Mouse (Mus musculus) lung, embryonic 14.5 days (tissue): Measurements from ENCODE around the gene Cdkn2a. TPM values are rescaled to one million over a fixed set of nuclear protein-coding genes. Genes with fewer than 3 reads are reported as not detected.

ENCODE experiments used
- ATAC-seq: fragments of 200-750 bp; cut with Nextera tagmentation; 2 replicates; pipeline ENCODE4 v1.8.0; 2017; ENCODE audit warnings: mild to moderate bottlenecking, moderate TSS enrichment, moderate library complexity; ENCODE audit not compliant: insufficient read depth
- DNase-seq: peaks from one replicate; pipeline ENCODE4 v3.0.0-alpha.2; 2015
- H3K27ac ChIP-seq: fragments of 300-500 bp; sonication (generic); 2 replicates; pipeline ENCODE4 v1.5.1; 2014; ENCODE audit warnings: low read depth, mild to moderate bottlenecking, moderate library complexity
- H3K27me3 ChIP-seq: fragments of 300-500 bp; sonication (generic); 2 replicates; pipeline ENCODE4 v1.6.1; 2014; ENCODE audit warnings: low read length, control low read depth; ENCODE audit not compliant: insufficient read depth
- H3K36me3 ChIP-seq: fragments of 300-500 bp; sonication (generic); 2 replicates; pipeline ENCODE4 v1.6.1; 2014; ENCODE audit warnings: control low read depth; ENCODE audit not compliant: insufficient read depth
- H3K4me1 ChIP-seq: fragments of 300-500 bp; sonication (generic); 2 replicates; pipeline ENCODE4 v1.6.1; 2014; ENCODE audit warnings: antibody characterized with exemption, control low read depth; ENCODE audit not compliant: insufficient read depth
- H3K4me2 ChIP-seq: fragments of 300-500 bp; sonication (generic); 2 replicates; pipeline ENCODE4 v1.6.1; 2014; ENCODE audit warnings: mild to moderate bottlenecking
- H3K4me3 ChIP-seq: fragments of 300-500 bp; sonication (generic); 2 replicates; pipeline ENCODE4 v1.5.1; 2014; ENCODE audit warnings: low read depth, low read length
- H3K9ac ChIP-seq: fragments of 300-500 bp; sonication (generic); 2 replicates; pipeline ENCODE4 v1.6.1; 2014
- H3K9me3 ChIP-seq: fragments of 300-500 bp; sonication (generic); 2 replicates; pipeline ENCODE4 v1.6.1; 2016; ENCODE audit warnings: low read depth, low read length, control low read depth
- CTCF ChIP-seq: IDR thresholded peaks from 2 replicates; pipeline ENCODE4 v1.5.1; 2016; ENCODE audit warnings: antibody characterized with exemption, low read depth
- WGBS: fragments of 180-500 bp; shearing (Covaris S2); extraction: QIAGEN DNeasy Blood & Tissue Kit; methylation state at CpG from one replicate; pipeline ENCODE4 v1.1.7; 2014; 5-methylcytosine and 5-hydroxymethylcytosine counted together
- polyA plus RNA-seq: library from polyadenylated mRNA; unstranded; fragments of >200 nt; fragmentation: Nextera tagmentation; extraction: Ambion mirVana; gene quantifications from 2 replicates; pipeline ENCODE4 v1.2.1, GENCODE M21; 2014

Gene Cdkn2a
- polyA plus RNA-seq, 1 experiment from 2014 or later = not detected

- no peak overlapping the region for H3K9ac ChIP-seq
- H3K4me1 ChIP-seq = no peaks in the 10 kb centered on the region
- H3K36me3 ChIP-seq = no peaks in the 10 kb centered on the region
- no peak overlapping the region for H3K4me2 ChIP-seq
- no peak overlapping the region for H3K27ac ChIP-seq
- TF ChIP-seq CTCF = no peak
- no peak overlapping the region for H3K4me3 ChIP-seq
- 1% methylated on average over 4 of the region's 4 CpGs for WGBS
- peaks cover 80% of the 10 kb centered on the region for H3K27me3 ChIP-seq
- no peak for ATAC-seq
- no peaks in the 10 kb centered on the region for H3K9me3 ChIP-seq
- no peak for DNase-seq
Measured at GRCm38 (mm10) chr4:89289028-89289427, 5.4 kb downstream of the Cdkn2a start.

GRCm38 (mm10) chr4:89286566-89286965 lies 7.9 kb downstream of the Cdkn2a start:
- peaks cover 78% of the 10 kb centered on the region for H3K27me3 ChIP-seq
- no peak overlapping the region for H3K27ac ChIP-seq
- H3K36me3 ChIP-seq = no peaks in the 10 kb centered on the region
- no peak overlapping the region for H3K9ac ChIP-seq
- H3K4me2 ChIP-seq = no peak overlapping the region
- no peak for ATAC-seq
- no peak for DNase-seq
- TF ChIP-seq CTCF = no peak
- H3K9me3 ChIP-seq = no peaks in the 10 kb centered on the region
- H3K4me3 ChIP-seq = no peak overlapping the region
- WGBS = 3% methylated on average over 1 of the region's 1 CpGs
- no peaks in the 10 kb centered on the region for H3K4me1 ChIP-seq

GRCm38 (mm10) chr4:89285688-89286087 lies 8.8 kb downstream of the Cdkn2a start:
- TF ChIP-seq CTCF = no peak
- WGBS = 27% methylated on average over 7 of the region's 7 CpGs
- no peaks in the 10 kb centered on the region for H3K9me3 ChIP-seq

GRCm38 (mm10) chr4:89282661-89283060 lies 11.8 kb downstream of the Cdkn2a start:
- H3K27me3 ChIP-seq = peaks cover 75% of the 10 kb centered on the region
- H3K9me3 ChIP-seq = no peaks in the 10 kb centered on the region
- no peaks in the 10 kb centered on the region for H3K4me1 ChIP-seq
- H3K36me3 ChIP-seq = no peaks in the 10 kb centered on the region
- H3K27ac ChIP-seq = no peak overlapping the region
- no peak overlapping the region for H3K4me2 ChIP-seq
- no peak for ATAC-seq
- no peak overlapping the region for H3K9ac ChIP-seq
- 1% methylated on average over 12 of the region's 12 CpGs for WGBS
- DNase-seq = no peak
- no peak overlapping the region for H3K4me3 ChIP-seq
- TF ChIP-seq CTCF = no peak

More at GRCm38 (mm10) chr4:89285688-89286087, 8.8 kb downstream of the Cdkn2a start:
- ATAC-seq = no peak
- Histone ChIP-seq H3K27ac (no peak overlapping the region), H3K36me3 (no peaks in the 10 kb centered on the region), H3K4me1 (no peaks in the 10 kb centered on the region), H3K27me3 (peaks cover 76% of the 10 kb centered on the region), H3K4me2 (no peak overlapping the region), H3K9ac (no peak overlapping the region), H3K4me3 (no peak overlapping the region)
- DNase-seq = no peak

DNA sequence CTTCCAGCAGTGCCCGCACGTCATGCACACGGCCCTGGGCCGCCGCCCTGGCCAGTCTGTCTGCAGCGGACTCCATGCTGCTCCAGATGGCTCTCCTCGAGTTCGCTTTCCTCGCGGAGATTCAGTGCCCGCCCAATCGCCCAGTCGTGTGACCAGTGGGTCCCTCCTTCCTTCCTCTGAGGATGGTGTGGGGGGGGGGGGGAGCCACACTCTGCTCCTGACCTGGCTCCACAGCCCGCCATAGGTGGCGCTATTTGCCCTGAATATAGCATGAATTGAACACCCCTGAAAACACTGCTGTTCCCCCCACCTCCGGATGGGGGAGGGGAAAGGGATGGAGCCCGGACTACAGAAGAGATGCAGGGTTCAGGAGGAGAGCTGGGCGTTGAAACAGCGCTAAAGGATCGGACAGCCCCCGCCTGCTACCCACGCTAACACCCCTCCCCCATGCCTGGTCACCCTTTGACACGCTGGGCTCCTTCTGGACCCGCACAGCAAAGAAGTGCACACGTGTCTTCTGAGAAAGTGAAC lies 12.4 kb downstream of the Cdkn2a start:
- no peaks in the 10 kb centered on the region for H3K36me3 ChIP-seq
- H3K27me3 ChIP-seq = peaks cover 76% of the 10 kb centered on the region
- H3K4me3 ChIP-seq = no peak overlapping the region
- no peaks in the 10 kb centered on the region for H3K9me3 ChIP-seq
- ATAC-seq = peak; percentile 87
- TF ChIP-seq CTCF = 0 out of 2 replicates have a peak, but pooled peaks have one; percentile 27
- WGBS = 2% methylated on average over 25 of the region's 25 CpGs
- no peak overlapping the region for H3K27ac ChIP-seq
- no peak overlapping the region for H3K9ac ChIP-seq
- peak overlapping the region; percentile 23; the same call in 1 of the 2 replicates for H3K4me2 ChIP-seq
- no peaks in the 10 kb centered on the region for H3K4me1 ChIP-seq
- DNase-seq = peak; percentile 49

DNA sequence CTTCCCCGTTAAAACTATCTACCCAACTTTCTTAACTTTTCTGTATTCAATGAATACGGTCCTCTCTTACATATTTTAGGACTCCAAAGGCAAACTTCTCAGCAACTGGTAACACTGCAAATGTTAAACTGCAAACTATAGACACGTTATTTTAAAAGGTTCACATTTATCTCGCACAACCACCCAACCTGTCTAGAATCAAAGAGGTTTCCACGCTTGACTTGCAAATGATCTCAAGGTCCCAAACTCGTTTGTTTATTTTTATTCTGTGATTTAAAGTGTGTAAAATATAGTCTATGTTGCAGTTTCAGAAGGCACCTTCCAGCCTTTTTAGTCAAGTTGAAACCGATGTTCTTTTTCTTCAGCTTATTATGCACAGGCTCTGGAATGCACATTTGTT lies 13.2 kb downstream of the Cdkn2a start:
- Histone ChIP-seq H3K36me3 (no peaks in the 10 kb centered on the region), H3K4me1 (no peaks in the 10 kb centered on the region), H3K9ac (no peak overlapping the region), H3K4me3 (no peak overlapping the region), H3K27me3 (peaks cover 80% of the 10 kb centered on the region), H3K4me2 (no peak overlapping the region), H3K9me3 (no peaks in the 10 kb centered on the region), H3K27ac (no peak overlapping the region)
- DNase-seq (no peak), ATAC-seq (no peak)
- 3% methylated on average over 7 of the region's 7 CpGs for WGBS
- TF ChIP-seq CTCF = no peak

DNA sequence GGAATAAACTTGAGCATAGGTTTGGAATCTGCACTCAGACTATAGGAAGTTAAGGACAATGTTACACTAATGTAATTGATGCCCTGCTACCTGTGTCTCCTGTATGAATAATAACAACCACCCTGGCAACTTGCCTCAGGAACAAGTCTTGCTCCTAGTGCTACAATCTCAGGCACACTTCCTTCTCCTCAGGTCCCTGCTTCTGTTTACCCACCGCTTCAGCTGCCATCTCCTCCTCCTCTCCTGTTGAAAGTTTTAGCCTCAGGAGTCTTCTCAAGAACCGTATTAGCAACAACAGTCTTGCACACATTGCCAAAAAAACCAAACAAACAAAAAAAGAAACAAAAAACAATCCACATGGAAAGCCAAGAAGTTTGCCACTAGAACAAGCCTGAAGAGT lies 14.8 kb downstream of the Cdkn2a start:
- WGBS = 2% methylated on average over 2 of the region's 2 CpGs
- no peak for TF ChIP-seq CTCF

More for the DNA sequence above, 14.8 kb downstream of the Cdkn2a start:
- no peaks in the 10 kb centered on the region for H3K4me1 ChIP-seq
- no peak overlapping the region for H3K4me2 ChIP-seq
- ATAC-seq (no peak), DNase-seq (no peak)
- peaks cover 88% of the 10 kb centered on the region for H3K27me3 ChIP-seq
- no peaks in the 10 kb centered on the region for H3K9me3 ChIP-seq
- H3K27ac ChIP-seq = no peak overlapping the region
- no peak overlapping the region for H3K9ac ChIP-seq
- H3K4me3 ChIP-seq = no peak overlapping the region
- H3K36me3 ChIP-seq = no peaks in the 10 kb centered on the region
